ENCODE assay signal across 15 mouse cellular contexts in the genomic region with DNA sequence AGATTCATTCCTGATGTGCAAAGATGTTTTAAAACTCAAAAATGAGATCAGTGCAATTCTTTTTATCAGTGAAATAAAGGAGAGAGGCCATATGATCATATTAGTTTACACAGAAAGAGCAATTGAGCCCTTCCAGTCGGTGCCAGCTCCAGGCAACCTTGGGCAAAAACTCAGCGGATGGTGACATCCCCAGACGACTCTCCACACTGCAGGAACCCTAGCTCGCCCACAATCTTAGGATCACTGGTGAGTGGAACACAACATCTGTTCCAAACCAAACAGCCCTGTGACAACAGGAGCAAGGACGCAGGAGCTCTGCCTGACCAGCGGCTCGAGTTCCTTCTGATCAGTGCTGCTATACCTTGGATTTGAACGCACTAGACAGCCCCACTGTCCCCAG.
"Had no signal": no experiment of that assay in that cellular context is flagged by ENCODE, and none has a peak within 500 bp of the region (broad histone marks: within the 10 kb centered on the region; RNA-seq: fewer than 3 reads in every experiment).

No protein-coding gene starts in this region.

- DNase-seq: gastrocnemius, adult 2 months; gastrocnemius, postnatal 10 days; gastrocnemius, postnatal 25 days; heart, adult 2 months; heart, postnatal 14 days; heart, postnatal 36 days; kidney, adult 11 months; kidney, adult 2 months; kidney, adult 9 months; kidney, postnatal 14 days; kidney, postnatal 36 days; layer of hippocampus, adult 9-11 months; layer of hippocampus, postnatal 36 days; left cerebral cortex, postnatal 4 days; lung, adult 18-20 months had no signal
